Mouse (Mus musculus): ENCODE data around the gene March10.

DNA sequence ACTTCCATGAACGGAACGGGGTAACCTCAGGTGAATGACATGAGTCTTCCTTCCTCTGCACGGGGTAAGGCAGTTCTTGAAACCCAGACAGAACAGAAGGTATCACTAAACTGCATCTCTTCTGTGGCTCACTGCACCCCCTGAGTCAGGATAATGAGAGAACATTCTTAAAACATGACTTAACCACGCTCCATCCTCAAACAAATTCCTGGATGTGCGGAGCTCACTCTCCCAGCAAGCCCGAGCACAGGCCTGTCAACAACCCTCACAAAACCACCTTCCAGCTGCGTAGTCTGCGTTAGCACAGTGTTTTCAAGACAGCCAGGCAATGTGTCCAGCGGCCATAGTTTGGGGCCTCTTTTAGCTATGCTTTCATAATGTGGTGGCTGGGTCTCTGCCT lies 10.7 kb upstream of the March10 start:
- TF ChIP-seq ZC3H11A (IDR thresholded peaks at IDR 0.05; ENCODE audit: borderline replicate concordance, low read depth, low read length): no peak
- no peak for TF ChIP-seq ZNF384 (IDR thresholded peaks at IDR 0.05; ENCODE audit: low read depth, low read length)
- TF ChIP-seq CHD2 (IDR thresholded peaks at IDR 0.05; ENCODE audit: low read depth, low read length): no peak
- no peak for TF ChIP-seq MAFK (IDR thresholded peaks at IDR 0.05; ENCODE audit: insufficient read depth, low read depth, low read length)

Measured in ES-E14 (cell line).